Mouse (Mus musculus): ENCODE measurements at regions not wholly inside any gene's neighbourhood (a gene's known extent, or its start where the extent isn't known, plus 50 kb on each side); places are given as distances from the start of the nearest gene placed in this dataset.

DNA sequence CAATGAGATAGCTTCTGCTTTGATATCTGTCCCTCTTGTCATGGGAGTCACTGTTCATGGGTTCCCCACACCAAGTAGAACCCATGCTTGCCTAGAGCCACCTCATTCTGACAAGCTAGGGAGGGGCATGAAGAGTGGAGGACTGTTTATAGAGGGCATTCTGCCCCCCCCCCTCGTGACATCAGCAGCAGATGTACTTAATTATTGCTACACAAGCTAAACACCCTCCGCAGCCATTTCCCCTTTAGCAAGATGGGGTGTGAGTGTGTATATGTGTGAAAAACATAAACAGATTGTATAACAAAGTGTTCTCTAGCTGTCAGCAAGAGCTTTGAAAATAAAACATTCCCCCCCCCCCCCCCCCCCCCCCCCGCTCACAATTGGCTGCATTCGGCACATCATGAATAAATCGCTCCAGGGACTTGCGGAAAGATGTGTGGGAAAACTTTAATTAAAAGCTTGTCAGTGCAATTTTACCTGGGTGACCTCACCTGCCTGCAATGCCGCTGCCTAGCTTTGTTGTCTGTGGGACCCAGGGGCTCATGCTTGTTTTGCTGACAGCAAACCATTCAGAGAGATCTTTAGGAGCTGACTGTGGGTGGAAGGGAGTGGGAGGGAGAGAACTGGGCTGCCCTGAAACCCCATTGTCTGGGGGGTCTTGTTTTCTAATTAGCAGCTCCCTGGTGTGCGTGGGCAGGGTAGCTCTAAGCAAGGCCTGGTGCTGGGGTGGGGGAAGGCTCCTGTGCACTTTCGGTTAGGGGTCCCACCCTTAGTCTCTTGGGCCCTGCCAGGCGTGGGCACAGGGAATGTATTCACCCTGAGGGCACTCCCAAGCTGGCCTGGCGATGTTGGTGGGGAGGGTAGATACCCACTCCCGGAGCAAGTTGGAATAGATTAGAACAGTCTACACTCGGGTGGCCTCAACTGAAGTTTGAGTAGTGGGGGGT lies 63.4 kb downstream of the Irx2 start:
- DNase-seq = no peak
- intact Hi-C loops (cut with DNase I) = no loop called here

DNA sequence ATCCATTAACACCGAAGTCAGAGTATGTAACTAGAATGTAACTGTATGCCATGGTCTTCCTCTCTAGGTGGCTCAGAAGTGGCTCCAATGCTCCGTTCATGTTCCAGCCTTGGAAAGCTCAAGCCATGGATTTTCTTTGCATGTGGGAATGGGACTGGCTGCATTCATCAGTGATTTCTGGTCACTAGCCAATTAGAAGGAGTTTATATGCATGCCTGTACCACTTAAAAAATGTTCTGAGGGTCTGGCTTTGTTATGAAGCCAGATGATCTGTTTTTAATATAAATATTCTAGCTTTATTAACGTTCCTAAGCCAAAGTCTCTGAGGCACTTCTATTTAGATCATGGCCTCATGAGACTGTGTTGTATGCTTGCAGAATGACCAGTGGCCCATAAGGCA lies 78.8 kb downstream of the Irx2 start:
- DNase-seq = no peak
- intact Hi-C loops (cut with DNase I) = no loop called here

DNA sequence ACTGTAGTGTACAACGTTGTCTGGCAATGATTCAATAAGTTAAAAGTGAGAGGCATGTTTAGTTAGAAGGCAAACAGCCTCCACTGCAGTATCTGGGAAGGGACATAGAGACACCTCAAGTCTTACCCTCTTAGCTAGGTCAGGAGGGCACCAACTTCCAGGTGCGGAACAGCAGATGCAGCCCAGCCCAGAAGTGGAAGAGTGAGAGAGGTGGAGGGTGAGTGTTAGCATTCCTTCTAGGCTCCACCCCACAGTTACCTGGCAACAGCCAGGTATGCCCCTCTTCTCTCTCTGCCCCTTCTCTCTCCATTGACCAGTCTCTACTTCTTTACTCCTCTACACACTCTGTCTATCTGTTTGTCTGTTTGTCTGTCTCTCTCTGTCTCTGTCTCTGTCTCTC lies 80.1 kb downstream of the Irx2 start:
- no peak for DNase-seq
- intact Hi-C loops (cut with DNase I) = no loop called here

DNA sequence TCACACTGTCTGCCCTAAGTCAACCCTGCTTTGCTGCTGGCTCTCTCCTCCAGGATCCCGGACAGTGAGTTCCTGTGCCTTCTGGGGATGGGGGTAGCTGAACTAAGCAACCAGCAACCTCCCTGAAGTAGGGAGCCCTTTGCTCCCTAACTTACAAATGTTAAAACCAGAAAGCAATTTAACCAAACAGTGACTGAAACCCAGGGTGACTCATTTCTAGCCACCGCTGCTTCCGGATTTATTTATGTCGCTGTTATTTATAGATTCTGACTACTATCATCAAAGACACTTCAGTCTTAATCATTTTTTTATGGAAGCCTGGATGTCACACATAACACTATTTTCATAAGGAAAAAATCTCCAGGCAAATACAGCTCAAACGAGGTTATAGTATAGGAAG lies 81.4 kb downstream of the Irx2 start:
- no peak for DNase-seq
- intact Hi-C loops (cut with DNase I) = no loop called here

DNA sequence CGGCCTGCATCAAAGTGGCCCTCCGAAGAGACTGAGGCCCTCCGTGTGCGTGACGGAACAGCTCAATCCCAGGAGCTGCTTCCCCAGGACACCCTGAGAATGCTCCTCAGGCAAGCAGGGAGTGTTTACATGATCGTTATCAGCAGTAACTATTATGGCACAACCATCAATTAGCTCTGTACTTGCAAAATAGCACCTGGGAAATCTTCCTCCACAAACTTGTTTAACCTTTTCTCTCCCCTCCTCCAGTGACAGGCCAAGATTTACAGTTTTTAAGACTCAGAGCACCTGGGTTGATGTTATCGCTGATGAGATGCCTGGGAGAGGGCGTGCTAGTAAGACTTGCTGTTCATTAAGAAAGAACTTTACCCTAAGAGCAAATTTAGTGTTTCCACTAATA lies 82.5 kb downstream of the Irx2 start:
- no peak for DNase-seq
- intact Hi-C loops (cut with DNase I) = no loop called here

DNA sequence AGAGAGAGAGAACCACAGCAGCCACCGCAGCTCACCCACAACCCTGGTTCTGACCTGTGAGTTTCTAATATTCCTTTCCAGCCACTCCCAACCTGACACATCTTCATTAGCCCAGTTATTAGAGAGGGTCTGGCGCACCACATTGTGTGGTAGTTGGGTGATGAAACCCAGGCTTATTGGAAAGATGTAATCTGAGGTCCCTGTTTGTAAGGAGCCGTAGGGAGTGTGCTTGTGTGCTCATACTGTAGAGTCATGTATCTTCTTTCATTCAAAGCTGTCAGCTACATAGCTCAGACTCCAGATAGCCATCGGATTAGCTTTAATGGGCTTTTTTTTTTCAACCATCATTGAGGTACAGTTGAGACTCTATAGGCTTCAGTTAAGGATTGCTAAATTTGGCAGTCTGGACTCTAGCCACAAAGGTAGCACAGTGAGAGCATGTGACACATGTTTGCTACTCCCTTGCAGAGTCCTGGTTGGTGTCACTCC lies 83.3 kb downstream of the Irx2 start:
- no peak for DNase-seq
- intact Hi-C loops (cut with DNase I) = no loop called here

DNA sequence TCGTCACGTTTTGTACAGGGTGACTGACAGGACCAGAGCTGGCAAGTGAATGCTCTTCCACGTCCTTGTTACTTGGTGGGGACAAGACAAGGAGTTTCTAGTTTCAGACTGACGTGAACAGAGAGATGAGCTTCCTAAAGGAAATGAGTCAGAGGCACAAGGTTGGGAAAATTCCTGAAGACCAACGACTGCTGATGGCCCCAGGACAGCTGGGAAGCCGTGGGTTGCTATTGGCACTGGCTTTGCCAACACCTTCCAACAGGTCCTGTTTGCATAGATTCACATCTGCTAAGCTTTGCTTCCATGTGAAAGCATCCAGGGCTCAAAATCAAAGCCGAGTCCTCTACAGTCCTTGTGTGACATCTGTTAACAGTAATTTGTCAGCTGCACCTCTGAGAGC lies 86.2 kb downstream of the Irx2 start:
- intact Hi-C loops (cut with DNase I) = no loop called here
- DNase-seq = no peak

DNA sequence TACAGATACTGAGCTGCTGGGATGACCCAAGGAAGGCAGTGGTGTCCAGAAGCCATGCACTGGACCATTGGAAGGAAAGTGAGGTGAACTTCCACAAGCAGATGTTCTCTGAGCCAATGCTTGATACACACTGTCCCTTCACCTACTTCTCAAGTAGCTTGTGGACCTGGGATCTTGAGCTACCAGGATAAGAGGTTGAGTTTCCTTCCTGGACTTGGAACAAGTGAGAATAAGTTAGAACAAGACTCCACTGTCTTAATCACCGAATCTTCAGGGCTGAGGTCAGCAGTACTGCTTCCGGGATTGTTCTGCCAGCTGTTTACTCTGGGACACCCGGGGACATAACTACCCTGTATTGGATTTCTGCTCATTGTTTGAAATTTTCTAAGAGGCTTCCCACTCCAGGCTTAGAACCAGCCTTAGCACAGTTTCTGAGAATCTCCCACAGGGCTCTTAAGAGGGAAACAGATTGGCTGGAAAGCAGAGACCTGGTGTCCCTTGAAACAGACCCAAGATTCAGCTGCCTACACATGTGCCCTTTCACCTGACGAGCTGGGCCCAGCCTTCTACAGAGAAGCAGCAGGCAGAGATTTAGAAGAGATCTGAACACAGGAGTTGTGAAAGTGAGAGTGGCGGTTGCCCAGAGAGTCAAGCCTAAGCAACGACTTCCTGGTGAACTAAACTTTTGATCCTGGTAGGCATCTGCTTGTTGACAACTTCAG lies 87.5 kb downstream of the Irx2 start:
- no peak for DNase-seq
- intact Hi-C loops (cut with DNase I) = no loop called here

DNA sequence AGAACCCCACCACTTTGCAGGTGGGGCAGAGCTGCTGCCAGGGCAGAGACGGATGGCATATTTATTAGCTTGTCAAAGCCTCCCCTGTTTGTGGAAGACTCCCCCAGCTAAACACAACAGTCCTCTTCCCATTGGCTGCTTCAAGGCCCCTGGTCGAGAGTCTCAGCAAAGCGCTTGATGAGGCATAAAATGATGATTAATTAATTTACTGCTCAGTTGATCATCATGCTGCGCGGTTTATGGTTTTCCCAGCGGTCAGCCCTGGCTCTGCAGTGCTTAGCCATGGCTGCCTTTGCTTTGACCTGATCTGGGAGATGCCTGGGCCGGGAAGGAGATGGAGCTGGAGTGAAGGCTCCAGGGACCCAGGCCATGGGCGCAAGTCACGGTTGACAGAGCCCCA lies 98.5 kb downstream of the Irx2 start:
- intact Hi-C loops (cut with DNase I) = no loop called here
- DNase-seq = no peak

DNA sequence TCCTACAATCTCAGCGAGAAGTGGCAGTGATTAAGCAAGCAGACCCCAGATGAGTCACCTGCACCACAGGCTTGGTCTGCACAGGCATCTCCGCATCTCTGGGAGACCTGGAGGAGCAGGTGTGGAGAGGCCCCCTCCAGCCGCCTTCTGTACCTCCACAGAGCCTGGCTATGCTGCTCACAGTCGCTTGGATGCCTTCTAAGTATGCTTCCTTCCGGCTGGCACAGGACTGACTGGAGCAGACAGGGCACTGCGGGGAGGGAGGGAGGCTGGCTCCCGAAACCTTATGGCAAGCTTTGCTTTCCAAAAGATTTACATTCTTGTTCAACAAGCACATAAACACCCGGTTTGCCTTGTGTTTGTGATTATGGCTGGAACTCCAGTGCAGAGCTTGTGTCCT lies 107.3 kb downstream of the Irx2 start:
- intact Hi-C loops (cut with DNase I) = no loop called here
- no peak for DNase-seq

DNA sequence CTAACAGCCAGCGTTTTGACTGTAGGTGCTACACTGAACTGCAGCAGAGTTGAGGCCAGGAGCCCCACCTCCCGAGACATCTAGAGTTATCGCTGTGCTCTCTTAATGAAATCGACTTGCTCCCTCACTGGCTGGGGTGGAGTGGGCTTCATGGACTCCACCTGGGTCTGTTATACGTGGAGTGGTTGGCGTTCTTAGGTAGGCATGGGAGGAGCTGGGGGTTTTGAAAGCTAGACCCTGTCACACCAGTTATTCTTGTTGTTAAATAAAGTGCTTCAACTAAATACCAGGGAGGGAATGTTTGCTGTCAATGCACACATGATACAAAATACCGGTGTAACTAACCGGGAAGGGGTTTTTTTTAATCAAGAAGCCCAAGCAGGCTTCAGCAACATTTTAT lies 108.4 kb downstream of the Irx2 start:
- no peak for DNase-seq
- intact Hi-C loops (cut with DNase I) = no loop called here

DNA sequence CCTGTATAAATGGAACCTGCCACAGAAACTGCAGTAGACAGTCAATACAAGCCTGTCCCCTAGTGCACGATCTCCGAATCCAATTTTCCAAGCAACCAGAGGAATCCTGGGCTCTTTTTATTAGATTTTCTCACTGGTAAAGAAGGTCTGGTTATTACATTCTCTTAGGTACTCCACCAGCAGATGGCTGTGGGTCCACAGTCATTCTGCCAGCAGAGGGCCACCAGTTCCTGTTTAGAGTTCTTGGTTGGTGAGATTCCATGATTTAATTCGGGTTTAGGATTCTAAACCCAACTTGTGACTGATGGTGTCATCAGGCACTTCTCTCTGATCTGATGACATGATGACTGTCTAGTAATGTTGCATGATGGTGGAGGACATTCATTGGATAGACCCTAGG lies 118.6 kb downstream of the Irx2 start:
- intact Hi-C loops (cut with DNase I) = no loop called here
- DNase-seq = no peak

DNA sequence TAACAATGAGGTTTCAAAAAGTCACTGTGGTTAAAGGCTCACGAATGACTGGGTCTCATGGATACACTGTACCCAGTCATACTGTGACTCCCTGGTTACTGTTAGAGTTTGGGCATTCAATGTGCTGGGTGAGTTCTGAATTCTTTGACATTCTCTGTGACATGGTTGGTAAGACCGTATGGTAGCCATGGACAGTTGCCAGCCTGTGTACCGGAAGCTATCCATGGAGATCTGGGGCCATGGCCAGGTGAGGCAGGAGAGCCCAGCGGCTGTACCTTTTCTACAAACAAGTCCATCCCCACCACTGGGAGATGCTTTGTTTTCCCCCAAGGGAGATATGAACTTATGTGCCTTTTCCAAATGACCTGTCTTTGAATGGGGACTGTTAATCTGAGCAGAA lies 126.4 kb downstream of the Irx2 start:
- intact Hi-C loops (cut with DNase I) = no loop called here
- DNase-seq = no peak

DNA sequence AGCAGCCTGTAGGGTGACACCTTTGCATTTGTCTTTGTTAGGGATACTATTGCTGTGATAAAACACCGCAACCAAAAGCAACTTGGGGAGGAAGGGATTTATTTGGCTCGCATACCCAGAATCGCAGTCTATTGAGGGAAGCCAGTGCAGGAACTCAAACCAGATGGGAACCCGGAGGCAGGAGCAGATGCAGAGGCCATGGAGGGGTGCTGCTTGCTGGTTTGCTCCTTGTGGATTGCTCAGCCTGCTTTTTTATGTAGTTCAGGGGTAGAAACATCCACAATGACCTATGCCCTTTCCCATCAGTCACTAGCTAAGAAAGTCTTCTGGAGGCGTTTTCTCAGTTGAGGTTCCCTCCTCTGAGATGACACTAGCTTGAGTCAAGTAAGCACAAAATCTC lies 133.9 kb downstream of the Irx2 start:
- intact Hi-C loops (cut with DNase I) = no loop called here
- no peak for DNase-seq

DNA sequence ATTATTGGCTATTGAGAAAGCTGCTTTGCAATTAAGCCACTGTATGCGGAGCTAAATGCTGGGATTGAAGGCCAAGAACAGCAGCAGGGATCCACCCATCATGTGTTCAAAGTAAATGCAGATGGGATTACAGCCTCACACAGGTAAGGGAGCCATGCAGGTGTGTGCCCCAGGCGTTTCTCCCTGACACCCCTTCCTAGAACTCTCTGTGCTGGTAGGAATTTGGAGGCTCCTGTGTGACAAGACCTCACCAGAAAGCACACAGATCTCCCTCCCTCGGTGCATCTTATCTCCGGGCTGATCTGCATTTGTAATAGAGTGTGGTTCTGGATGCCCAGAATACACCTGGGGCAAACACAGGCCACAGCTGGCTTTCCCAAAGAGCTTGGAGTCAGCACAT lies 134.7 kb downstream of the Irx2 start:
- intact Hi-C loops (cut with DNase I) = no loop called here
- DNase-seq = no peak

DNA sequence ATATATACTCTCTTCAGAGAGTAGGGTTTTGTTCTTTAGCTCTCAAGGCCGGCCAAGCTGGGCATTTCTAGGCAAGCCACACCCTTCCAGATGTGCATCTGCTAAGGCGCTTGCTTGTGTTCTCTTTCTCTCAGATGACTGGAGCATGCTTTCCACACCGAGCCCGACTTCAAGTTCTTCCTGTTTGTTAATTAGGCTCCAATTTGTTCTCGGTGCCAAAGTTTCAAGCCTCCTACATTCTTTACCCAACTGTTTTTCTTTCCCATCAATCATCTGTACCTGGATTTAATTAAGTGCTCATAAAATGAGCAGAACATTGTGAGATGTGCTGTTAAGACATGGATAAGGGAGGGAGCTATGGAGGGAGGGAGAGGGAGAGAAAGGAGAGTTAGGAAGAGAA lies 138.7 kb downstream of the Irx2 start:
- DNase-seq = no peak
- intact Hi-C loops (cut with DNase I) = no loop called here

DNA sequence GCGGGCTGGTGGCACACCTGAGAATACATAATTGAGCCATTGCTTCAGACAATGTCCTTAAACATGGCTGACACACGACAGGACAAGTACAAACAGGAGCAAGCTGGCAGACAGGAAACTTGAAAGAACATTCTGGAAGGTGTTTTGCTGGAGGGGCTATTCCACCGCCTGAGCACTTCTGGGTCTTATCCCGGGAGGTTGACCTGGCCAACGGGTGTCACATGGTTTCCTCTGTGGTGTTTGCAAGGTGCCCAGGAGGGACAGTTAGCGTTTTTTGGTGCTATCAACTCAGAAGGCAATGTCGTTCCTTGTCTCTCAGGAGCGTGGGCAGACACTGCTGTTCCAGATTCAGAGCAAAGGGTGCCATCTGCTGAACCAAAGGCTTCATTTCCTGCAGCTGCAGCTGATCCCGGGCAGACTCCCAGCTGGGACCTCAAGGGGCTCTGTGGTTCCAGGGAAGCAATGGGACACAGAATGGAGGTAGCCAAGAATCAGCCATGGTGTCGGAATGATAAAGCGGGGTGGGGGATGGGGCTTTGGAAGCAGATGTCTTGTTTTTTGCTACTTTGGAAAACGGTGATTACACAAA lies 140.5 kb downstream of the Irx2 start:
- intact Hi-C loops (cut with DNase I) = no loop called here
- no peak for DNase-seq

DNA sequence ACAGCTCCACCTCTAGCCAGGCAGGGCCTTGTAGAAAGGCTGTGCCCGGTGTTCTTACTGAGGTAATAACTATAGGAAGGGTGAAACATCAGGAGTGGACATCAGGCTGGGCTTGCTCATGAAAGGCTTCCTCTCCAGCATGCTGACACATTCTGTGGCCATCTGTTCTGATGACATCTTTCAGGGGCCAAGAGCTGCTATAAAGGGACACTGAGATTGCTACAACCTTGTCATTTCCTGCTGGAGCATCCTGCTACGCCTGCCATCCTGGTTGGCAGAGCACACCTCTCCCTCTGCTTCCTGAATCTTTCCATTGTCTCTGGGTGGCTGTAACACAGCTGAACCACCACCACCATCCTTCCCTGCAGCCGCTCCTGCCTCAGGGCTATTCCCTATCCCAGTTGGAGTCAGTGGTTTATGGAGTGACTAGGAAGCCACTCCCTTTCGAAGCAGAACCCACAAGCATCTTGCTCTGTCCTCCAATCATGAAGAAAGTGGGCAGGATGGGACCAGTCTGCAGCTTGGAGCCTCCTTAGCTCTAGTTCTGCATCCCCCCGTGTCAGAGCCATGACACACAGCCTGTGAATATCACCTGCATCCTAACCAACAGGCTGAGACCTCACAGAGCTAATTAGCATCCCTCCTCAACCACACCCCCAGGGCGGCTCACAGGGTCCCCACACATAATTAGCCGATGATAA lies 154.6 kb downstream of the Irx2 start:
- intact Hi-C loops (cut with DNase I) = no loop called here
- no peak for DNase-seq

DNA sequence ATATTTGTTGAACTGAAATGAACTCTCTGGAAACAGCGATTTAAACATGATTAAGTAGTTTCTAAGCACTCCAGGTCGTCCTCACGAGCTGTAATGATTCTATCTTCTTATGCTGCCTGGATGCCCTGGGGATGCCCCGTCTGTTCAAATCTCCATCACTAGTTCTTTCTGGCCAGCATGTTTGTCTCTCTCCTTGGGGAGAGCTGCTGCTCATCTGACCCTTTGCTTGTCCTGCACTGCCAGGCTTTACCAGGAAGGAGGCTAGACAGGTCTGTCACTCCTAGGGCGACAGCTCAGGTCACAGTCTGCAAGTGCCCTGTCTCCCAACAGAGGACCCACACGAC lies 155.1 kb downstream of the Irx2 start:
- DNase-seq = no peak

DNA sequence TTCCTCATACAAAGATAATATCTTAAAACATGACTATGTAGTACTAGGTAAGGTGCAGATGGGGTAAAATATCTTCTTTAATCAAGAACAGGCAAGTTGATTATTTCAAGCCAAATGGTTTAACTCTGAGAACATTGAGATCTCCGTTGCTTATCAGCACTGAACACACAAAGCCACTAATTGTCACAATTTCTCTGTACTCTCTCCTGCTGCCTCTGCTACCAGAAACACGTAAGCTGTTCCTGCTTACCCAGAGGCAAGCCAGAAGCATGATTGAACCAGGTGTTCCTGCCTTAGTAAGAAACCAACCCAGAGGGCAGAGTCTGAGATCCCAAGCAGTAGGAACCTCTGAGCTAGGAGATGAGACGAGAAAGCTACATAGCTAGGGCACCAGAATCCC lies 164.1 kb downstream of the Irx2 start:
- intact Hi-C loops (cut with DNase I) = no loop called here
- no peak for DNase-seq

More for the DNA sequence above, 155.1 kb downstream of the Irx2 start:
- intact Hi-C loops (cut with DNase I) = no loop called here

DNA sequence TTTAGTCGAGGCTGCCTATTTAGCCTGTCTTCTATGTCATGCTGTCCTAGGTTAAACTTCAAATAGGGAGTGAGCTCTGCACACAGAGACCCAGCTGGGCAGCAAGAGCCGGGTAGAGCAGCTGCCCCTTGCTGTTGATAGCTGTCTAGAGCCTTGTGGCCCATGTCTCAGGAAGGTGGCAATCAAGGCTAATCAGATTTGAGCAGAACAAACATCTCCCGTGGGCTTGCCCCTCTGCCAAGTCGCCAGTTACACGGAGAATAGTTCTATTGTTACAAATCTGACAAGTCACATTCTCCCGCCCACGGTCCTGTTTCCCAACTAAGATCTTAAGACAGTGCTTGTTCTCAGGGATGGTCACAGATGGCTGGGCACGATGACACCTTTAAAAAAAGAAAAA lies 171.4 kb downstream of the Irx2 start:
- no peak for DNase-seq
- intact Hi-C loops (cut with DNase I) = no loop called here
